Mouse (Mus musculus): ENCODE measurements at regions not wholly inside any gene's neighbourhood (a gene's known extent, or its start where the extent isn't known, plus 50 kb on each side); places are given as distances from the start of the nearest gene placed in this dataset.

- DNase-seq (ENCODE audit: low spot score in 2 of 2) = no peak
Observed at GRCm38 (mm10) chr12:32273474-32273873, 65.0 kb upstream of the Pik3cg start.

- DNase-seq (ENCODE audit: low spot score in 2 of 2) = no peak
Observed at GRCm38 (mm10) chr12:32279861-32280260, 71.4 kb upstream of the Pik3cg start.

DNA sequence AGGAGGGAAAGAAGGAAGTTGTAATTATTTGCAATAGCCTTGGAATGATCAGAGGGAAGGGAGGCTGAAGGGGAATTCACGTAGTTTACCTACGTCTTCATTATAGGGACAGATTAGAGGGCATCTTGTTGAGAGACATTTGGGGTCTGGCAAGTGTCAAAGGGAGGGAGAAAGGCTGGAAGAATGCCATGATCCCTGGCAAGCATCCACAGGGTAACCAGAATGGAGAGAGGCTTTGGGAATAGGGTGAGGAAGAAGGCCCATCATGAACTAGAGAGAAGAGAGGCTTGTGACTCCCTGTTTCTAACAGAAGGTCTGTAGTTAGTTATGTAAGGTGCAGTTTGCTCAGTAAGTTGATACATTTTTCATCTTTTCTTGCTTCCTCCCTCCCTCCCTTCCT, 71.8 kb upstream of the Pik3cg start:
- no peak for DNase-seq (ENCODE audit: low spot score in 2 of 2)

- DNase-seq (ENCODE audit: low spot score in 2 of 2) = no peak
Observed at GRCm38 (mm10) chr12:32282371-32283163, 74.1 kb upstream of the Pik3cg start.

DNA sequence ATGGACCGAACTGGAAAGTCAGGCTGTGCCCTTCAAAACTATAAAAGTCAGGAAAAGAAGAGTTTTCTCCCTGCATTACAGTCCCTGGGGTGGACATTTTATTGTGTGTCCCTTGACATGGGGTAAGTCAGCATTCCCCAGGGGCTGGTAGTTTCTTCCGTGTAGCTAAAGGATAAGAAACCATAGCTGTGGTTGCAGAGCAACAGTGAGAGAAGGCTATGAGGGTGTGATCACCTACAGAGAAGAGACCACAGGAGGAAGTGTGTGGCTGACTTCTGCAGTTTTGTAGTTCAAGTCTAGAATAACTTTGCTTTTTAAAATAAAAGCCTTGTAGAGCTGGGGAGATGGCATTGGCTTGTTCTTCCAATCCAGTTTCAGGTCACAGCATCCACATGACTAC, 76.6 kb upstream of the Pik3cg start:
- no peak for DNase-seq (ENCODE audit: low spot score in 2 of 2)

GRCm38 (mm10) chr12:32286652-32287051, 78.2 kb upstream of the Pik3cg start:
- DNase-seq (ENCODE audit: low spot score in 2 of 2) = no peak

- DNase-seq (ENCODE audit: low spot score in 2 of 2) = no peak
Observed at GRCm38 (mm10) chr12:32291145-32291544, 82.7 kb upstream of the Pik3cg start.

DNA sequence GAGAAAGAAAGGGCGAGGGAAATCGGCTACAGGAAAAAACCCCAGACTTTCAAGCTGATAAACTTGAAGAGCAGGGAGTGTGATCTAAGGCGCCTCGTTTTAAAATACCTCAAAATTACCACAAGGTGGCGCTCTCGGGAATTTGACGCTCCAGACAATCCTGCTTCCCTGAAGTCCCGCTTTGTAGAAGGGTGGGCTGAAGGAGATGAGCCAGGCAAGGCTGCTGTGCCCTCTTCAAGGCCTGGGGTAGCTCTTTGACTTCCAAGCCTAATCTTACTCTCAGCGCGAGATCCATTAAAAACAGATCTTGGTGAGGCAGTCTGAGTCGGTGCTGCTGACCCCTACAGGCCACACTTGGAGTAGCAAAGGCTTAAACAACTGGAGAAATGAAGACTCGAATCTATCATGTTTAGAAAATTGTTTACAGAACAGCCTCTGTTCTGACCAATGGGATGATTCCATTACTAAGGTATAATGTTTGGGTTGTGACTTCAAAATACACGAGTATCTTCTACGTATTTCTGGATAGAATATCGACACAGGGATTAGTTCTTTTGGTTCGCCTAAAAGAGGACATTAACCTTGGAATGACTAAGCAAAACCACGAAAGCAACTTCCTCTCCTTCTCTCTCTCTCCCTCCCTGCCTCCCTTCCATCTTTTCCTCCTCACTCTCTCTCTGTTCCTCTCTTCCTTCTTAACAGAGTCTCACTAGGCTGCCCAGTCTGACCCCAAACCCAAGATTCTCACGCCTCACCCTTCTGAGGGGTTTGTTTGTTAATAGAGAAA, 83.7 kb upstream of the Pik3cg start:
- peak; percentile 70 to 75 for DNase-seq (ENCODE audit: low spot score in 2 of 2)

GRCm38 (mm10) chr12:32292749-32293128, 84.3 kb upstream of the Pik3cg start:
- DNase-seq (ENCODE audit: low spot score in 2 of 2) = no peak

DNA sequence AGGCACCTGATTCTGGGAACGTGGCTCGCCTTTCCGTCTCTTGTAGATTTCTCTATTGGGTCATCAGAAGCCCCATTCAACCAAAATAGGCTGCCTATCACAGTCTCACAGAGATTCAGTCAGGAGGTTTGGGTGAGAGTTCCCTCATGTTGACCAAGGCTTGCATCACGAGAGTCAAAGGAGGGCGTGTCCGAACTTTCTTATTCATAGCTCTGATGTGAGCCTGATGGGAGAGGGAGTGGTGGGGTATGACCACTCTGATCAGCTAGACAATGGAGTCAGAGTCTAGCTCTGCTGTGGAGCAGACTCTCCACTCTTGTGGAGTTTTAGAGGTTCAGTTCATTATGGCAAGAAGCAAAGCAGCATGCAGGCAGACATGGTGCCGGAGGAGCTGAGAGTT, 81.1 kb upstream of the Ccdc71l start:
- no peak for DNase-seq (ENCODE audit: low spot score in 2 of 2)

DNA sequence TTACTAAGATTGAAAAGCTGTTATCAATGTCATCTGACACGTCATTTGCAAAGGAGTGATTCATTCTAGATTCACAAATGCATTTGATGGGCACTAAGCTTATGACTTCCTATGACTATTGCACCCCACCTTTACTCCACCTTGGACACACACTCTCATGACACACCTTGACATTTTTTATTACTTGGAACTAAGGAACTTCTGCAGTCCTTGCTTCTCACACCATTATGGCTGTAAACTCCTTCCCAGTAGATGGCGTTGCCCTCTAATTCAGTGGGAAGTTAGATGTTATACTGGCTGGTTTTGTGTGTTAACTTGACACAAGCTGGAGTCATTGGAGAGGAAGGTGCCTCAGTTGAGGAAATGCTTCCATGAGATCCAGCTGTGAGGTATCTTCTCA, 78.8 kb upstream of the Ccdc71l start:
- no peak for DNase-seq (ENCODE audit: low spot score in 2 of 2)

- DNase-seq (ENCODE audit: low spot score in 2 of 2) = no peak
Observed at GRCm38 (mm10) chr12:32305736-32306135, 72.8 kb upstream of the Ccdc71l start.

DNA sequence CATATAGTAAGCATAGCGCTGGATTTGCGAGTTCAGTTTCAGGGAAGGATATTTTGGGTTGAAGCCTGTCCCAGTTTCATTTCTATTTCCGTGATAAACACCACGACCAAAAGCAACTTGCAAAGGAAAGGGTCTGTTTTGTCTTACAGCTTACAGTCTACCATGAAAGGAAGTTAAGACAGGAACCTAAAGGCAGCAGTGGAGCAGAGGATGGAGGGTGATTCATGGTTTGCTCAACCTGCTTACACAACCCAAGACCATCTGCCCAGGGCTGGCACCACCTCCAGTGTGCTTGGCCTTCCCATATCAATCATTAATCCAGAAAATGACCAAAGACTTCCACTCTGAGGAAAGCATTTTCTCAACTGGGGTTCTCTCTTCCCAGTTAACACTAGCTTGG, 72.2 kb upstream of the Ccdc71l start:
- no peak for DNase-seq (ENCODE audit: low spot score in 2 of 2)

DNA sequence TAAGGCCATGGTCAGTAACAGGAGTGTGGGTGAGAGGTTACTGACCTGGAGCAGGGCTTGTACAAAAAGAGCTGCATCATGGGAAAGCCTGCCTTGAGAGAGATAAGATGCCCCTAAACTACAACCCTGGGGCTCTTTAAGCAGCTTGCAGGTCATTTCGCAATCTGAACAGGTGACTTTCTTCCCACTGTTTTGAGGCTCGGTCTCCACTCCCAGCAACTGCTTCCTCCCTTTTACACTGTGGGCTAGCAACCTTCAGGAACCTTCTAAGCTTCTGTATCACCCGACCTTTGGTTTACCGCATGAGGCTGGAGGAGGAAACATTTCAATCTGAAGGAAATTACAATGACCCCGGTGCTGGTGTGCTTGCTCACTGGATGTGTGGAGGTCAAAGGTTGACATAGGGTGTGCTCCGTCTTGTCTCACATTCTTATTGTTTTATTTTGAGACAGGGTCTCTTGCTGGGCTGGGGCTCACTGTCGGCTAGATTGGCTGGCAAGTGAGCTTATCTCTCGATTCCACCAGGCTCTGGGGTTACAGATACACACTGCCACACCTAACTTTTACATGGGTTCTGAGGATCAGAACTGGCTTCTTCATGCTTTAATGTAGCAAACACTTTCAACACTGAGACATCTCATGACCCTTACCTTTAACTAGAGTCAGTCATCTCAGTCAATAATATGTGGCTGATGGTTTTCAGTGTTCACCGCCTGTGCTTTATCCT, 71.1 kb upstream of the Ccdc71l start:
- DNase-seq (ENCODE audit: low spot score in 2 of 2) = no peak

DNA sequence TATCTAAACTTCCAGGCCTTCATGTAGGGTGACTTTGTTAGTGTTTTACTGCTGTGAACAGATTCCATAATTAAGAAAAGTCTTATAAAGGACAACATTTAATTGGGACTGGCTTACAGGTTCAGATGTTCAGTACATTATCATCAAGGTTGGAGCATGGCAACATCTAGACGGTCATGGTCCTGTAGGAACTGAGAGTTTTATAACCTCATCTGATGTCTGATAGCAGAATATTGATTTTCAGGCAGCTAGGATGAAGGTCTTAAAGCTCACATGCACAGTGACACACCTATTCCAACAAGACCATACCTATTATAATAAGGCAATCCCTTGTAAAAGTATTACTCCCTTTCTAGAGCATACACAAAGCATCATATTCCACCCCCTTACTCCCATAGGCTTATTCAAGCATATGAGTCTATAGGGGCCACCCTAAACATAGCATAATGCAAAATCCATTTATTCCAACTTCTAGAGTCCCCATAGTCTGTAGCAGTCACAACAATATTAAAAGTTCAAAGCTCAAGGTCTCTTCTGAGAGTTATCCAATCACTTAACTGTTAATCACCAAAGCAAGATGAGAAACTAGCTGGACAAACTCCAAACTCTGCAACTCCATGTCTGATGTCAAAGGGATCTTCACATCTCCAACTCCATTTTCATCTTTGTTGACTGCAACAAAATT, 63.3 kb upstream of the Ccdc71l start:
- no peak for DNase-seq (ENCODE audit: low spot score in 2 of 2)

Data from layer of hippocampus, postnatal 14 days (tissue).